Mouse (Mus musculus): Measurements from ENCODE around the gene Ywhaq. TPM values are rescaled to one million over a fixed set of nuclear protein-coding genes. Genes with fewer than 3 reads are reported as not detected.

Gene Ywhaq
- polyA plus RNA-seq, 1 experiment, result 156 TPM

GRCm38 (mm10) chr12:21430140-21430539 is 12.7 kb upstream of the Ywhaq start:
- no peaks in the 10 kb centered on the region for H3K36me3 ChIP-seq (ENCODE audit: control insufficient read depth, insufficient read depth)
- no peak overlapping the region for H3ac ChIP-seq (ENCODE audit: control insufficient read depth, insufficient read length)
- no peak overlapping the region for H3K4me2 ChIP-seq (ENCODE audit: low read depth)
- H3K79me2 ChIP-seq (ENCODE audit: control insufficient read depth, insufficient read depth), result no peaks in the 10 kb centered on the region
- no peaks in the 10 kb centered on the region for H3K27me3 ChIP-seq (ENCODE audit: control insufficient read depth, insufficient read depth, insufficient read length)
- H3K4me3 ChIP-seq, result no peak overlapping the region
- TF ChIP-seq REST (IDR thresholded peaks at IDR 0.05; ENCODE audit: insufficient read depth, insufficient read length) (no peak), MYOG (IDR thresholded peaks at IDR 0.05; ENCODE audit: control insufficient read depth in 1 of 3, insufficient read depth in 1 of 3, insufficient read length in 2 of 3, low read depth in 2 of 3) (peak in 1 of 3 experiments; percentile 48)

GRCm38 (mm10) chr12:21429021-21429420 is 11.6 kb upstream of the Ywhaq start:
- Histone ChIP-seq H3K36me3 (ENCODE audit: control insufficient read depth, insufficient read depth) (no peaks in the 10 kb centered on the region), H3K27me3 (ENCODE audit: control insufficient read depth, insufficient read depth, insufficient read length) (no peaks in the 10 kb centered on the region), H3ac (ENCODE audit: control insufficient read depth, insufficient read length) (no peak overlapping the region), H3K79me2 (ENCODE audit: control insufficient read depth, insufficient read depth) (no peaks in the 10 kb centered on the region), H3K4me2 (ENCODE audit: low read depth) (no peak overlapping the region), H3K4me3 (no peak overlapping the region)
- no peak for TF ChIP-seq MAX (IDR thresholded peaks at IDR 0.05; ENCODE audit: low read depth)
- no peak for TF ChIP-seq SRF (IDR thresholded peaks at IDR 0.05; ENCODE audit: control insufficient read depth, insufficient read length, low read depth)
- no peak for TF ChIP-seq POLR2A (IDR thresholded peaks at IDR 0.05; ENCODE audit: insufficient read length, low read depth)
- no peak for TF ChIP-seq REST (IDR thresholded peaks at IDR 0.05; ENCODE audit: insufficient read depth, insufficient read length)
- no peak for TF ChIP-seq MYOD1 (IDR thresholded peaks at IDR 0.05; ENCODE audit: control insufficient read depth in 1 of 3, insufficient read length in 2 of 3, low read depth in 2 of 3)
- no peak for TF ChIP-seq CEBPB (IDR thresholded peaks at IDR 0.05; ENCODE audit: insufficient read depth, poor library complexity, severe bottlenecking)
- TF ChIP-seq TCF12 (IDR thresholded peaks at IDR 0.05; ENCODE audit: insufficient read depth, poor library complexity, severe bottlenecking), result no peak
- no peak for TF ChIP-seq USF1 (IDR thresholded peaks at IDR 0.05; ENCODE audit: low read depth)
- no peak for TF ChIP-seq TCF3 (IDR thresholded peaks at IDR 0.05; ENCODE audit: insufficient read length, low read depth)
- no peak for TF ChIP-seq MYOG (IDR thresholded peaks at IDR 0.05; ENCODE audit: control insufficient read depth in 1 of 3, insufficient read depth in 1 of 3, insufficient read length in 2 of 3, low read depth in 2 of 3)
- TF ChIP-seq E2F4 (IDR thresholded peaks at IDR 0.05; ENCODE audit: insufficient read depth), result no peak
- no peak for TF ChIP-seq POLR2AphosphoS2 (IDR thresholded peaks at IDR 0.05; ENCODE audit: insufficient read length, low read depth)

- Histone ChIP-seq H3K4me2 (ENCODE audit: low read depth) (peak overlapping the region; percentile 30), H3K27me3 (ENCODE audit: control insufficient read depth, insufficient read depth, insufficient read length) (no peaks in the 10 kb centered on the region), H3K36me3 (ENCODE audit: control insufficient read depth, insufficient read depth) (no peaks in the 10 kb centered on the region), H3ac (ENCODE audit: control insufficient read depth, insufficient read length) (no peak overlapping the region), H3K79me2 (ENCODE audit: control insufficient read depth, insufficient read depth) (no peaks in the 10 kb centered on the region), H3K4me3 (no peak overlapping the region)
- TF ChIP-seq E2F4 (IDR thresholded peaks at IDR 0.05; ENCODE audit: insufficient read depth) (no peak), MYOD1 (IDR thresholded peaks at IDR 0.05; ENCODE audit: control insufficient read depth in 1 of 3, insufficient read length in 2 of 3, low read depth in 2 of 3) (no peak), REST (IDR thresholded peaks at IDR 0.05; ENCODE audit: insufficient read depth, insufficient read length) (no peak), CEBPB (IDR thresholded peaks at IDR 0.05; ENCODE audit: insufficient read depth, poor library complexity, severe bottlenecking) (0 out of 2 replicates have a peak, but pooled peaks have one; percentile 39), TCF12 (IDR thresholded peaks at IDR 0.05; ENCODE audit: insufficient read depth, poor library complexity, severe bottlenecking) (no peak)
Measured at GRCm38 (mm10) chr12:21426065-21426940, 8.9 kb upstream of the Ywhaq start.

- H3K4me3 ChIP-seq, result no peak overlapping the region
- H3K4me2 ChIP-seq (ENCODE audit: low read depth), result peak overlapping the region; percentile 55
- H3K27me3 ChIP-seq (ENCODE audit: control insufficient read depth, insufficient read depth, insufficient read length), result no peaks in the 10 kb centered on the region
- no peaks in the 10 kb centered on the region for H3K36me3 ChIP-seq (ENCODE audit: control insufficient read depth, insufficient read depth)
- H3ac ChIP-seq (ENCODE audit: control insufficient read depth, insufficient read length), result no peak overlapping the region
- no peaks in the 10 kb centered on the region for H3K79me2 ChIP-seq (ENCODE audit: control insufficient read depth, insufficient read depth)
- TF ChIP-seq SRF (IDR thresholded peaks at IDR 0.05; ENCODE audit: control insufficient read depth, insufficient read length, low read depth) (no peak), TCF3 (IDR thresholded peaks at IDR 0.05; ENCODE audit: insufficient read length, low read depth) (no peak), TCF12 (IDR thresholded peaks at IDR 0.05; ENCODE audit: insufficient read depth, poor library complexity, severe bottlenecking) (no peak), REST (IDR thresholded peaks at IDR 0.05; ENCODE audit: insufficient read depth, insufficient read length) (no peak), MYOG (IDR thresholded peaks at IDR 0.05; ENCODE audit: control insufficient read depth in 1 of 3, insufficient read depth in 1 of 3, insufficient read length in 2 of 3, low read depth in 2 of 3) (no peak), USF1 (IDR thresholded peaks at IDR 0.05; ENCODE audit: low read depth) (no peak), POLR2A (IDR thresholded peaks at IDR 0.05; ENCODE audit: insufficient read length, low read depth) (peak; percentile 17), E2F4 (IDR thresholded peaks at IDR 0.05; ENCODE audit: insufficient read depth) (no peak)
Measured at GRCm38 (mm10) chr12:21424683-21425082, 7.2 kb upstream of the Ywhaq start.

GRCm38 (mm10) chr12:21418621-21419131 is 1.2 kb upstream of the Ywhaq start:
- no peak overlapping the region for H3ac ChIP-seq (ENCODE audit: control insufficient read depth, insufficient read length)
- H3K4me2 ChIP-seq (ENCODE audit: low read depth), result peak overlapping the region; percentile 82
- peak overlapping the region; percentile 63 for H3K4me3 ChIP-seq
- TF ChIP-seq MYOD1 (IDR thresholded peaks at IDR 0.05; ENCODE audit: control insufficient read depth in 1 of 3, insufficient read length in 2 of 3, low read depth in 2 of 3), result no peak
- TF ChIP-seq POLR2A (IDR thresholded peaks at IDR 0.05; ENCODE audit: insufficient read length, low read depth), result no peak
- TF ChIP-seq TCF12 (IDR thresholded peaks at IDR 0.05; ENCODE audit: insufficient read depth, poor library complexity, severe bottlenecking), result no peak
- TF ChIP-seq REST (IDR thresholded peaks at IDR 0.05; ENCODE audit: insufficient read depth, insufficient read length), result no peak
- TF ChIP-seq MYOG (IDR thresholded peaks at IDR 0.05; ENCODE audit: control insufficient read depth in 1 of 3, insufficient read depth in 1 of 3, insufficient read length in 2 of 3, low read depth in 2 of 3), result no peak
- TF ChIP-seq POLR2AphosphoS2 (IDR thresholded peaks at IDR 0.05; ENCODE audit: insufficient read length, low read depth), result no peak
- TF ChIP-seq SRF (IDR thresholded peaks at IDR 0.05; ENCODE audit: control insufficient read depth, insufficient read length, low read depth), result no peak
- no peak for TF ChIP-seq MAX (IDR thresholded peaks at IDR 0.05; ENCODE audit: low read depth)
- no peak for TF ChIP-seq E2F4 (IDR thresholded peaks at IDR 0.05; ENCODE audit: insufficient read depth)
- no peak for TF ChIP-seq TCF3 (IDR thresholded peaks at IDR 0.05; ENCODE audit: insufficient read length, low read depth)
- no peak for TF ChIP-seq USF1 (IDR thresholded peaks at IDR 0.05; ENCODE audit: low read depth)
- no peak for TF ChIP-seq CEBPB (IDR thresholded peaks at IDR 0.05; ENCODE audit: insufficient read depth, poor library complexity, severe bottlenecking)
- H3K79me2 ChIP-seq (ENCODE audit: control insufficient read depth, insufficient read depth), result peaks cover 32% of the 10 kb centered on the region
- H3K27me3 ChIP-seq (ENCODE audit: control insufficient read depth, insufficient read depth, insufficient read length), result no peaks in the 10 kb centered on the region
- peaks cover 15% of the 10 kb centered on the region for H3K36me3 ChIP-seq (ENCODE audit: control insufficient read depth, insufficient read depth)

Measured in myocyte (in vitro differentiated cells).